Mouse (Mus musculus) MEL (cell line): ENCODE data around the gene Fam69b.

Source experiments
- POLR2A ChIP-seq, 2 experiments: IDR thresholded peaks; 2 replicates each; pipeline ENCODE4 v1.6.1; 2011 to 2012; ENCODE audit warnings: low read length in 2 of 2, mild to moderate bottlenecking in 2 of 2, control low read depth in 1 of 2, improper control_type of control experiment in 1 of 2, low read depth in 1 of 2, moderate library complexity in 1 of 2; ENCODE audit not compliant: control insufficient read depth in 1 of 2, insufficient read depth in 1 of 2, poor library complexity in 1 of 2
- ZKSCAN1 ChIP-seq: IDR thresholded peaks from 2 replicates; pipeline ENCODE4 v1.6.1; 2012; ENCODE audit warnings: low read depth, mild to moderate bottlenecking, inconsistent platforms, low read length, improper control_type of control experiment, moderate library complexity

- TF ChIP-seq POLR2A (IDR thresholded peaks at IDR 0.05; ENCODE audit: control insufficient read depth in 1 of 2, insufficient read depth in 1 of 2, low read depth in 1 of 2, low read length in 2 of 2, poor library complexity in 1 of 2) (no peak), ZKSCAN1 (no peak)
Observed at GRCm38 (mm10) chr2:26589284-26589683, 39.0 kb upstream of the Fam69b start.
